Mouse (Mus musculus): ENCODE results near the gene Hoxc4. TPM values are rescaled to one million over a fixed set of nuclear protein-coding genes. Genes with fewer than 3 reads are reported as not detected.

Hoxc4 gene
- polyA plus RNA-seq (2014; fragmentation: Nextera tagmentation; extraction: Ambion mirVana): not detected in 2 replicates

GRCm38 (mm10) chr15:103018636-103019035 is at the start of gene Hoxc4:
Gene Hoxc4 (plus strand): TSS chr15:103018934.
- ATAC-seq (ENCODE audit: low FRiP score, low TSS enrichment) (no peak), DNase-seq (no peak)
- no peak within 1 kb of the TSS for H3K9ac ChIP-seq (replicated peaks; ENCODE audit: low read length)
- no peaks in the 10 kb centered on the region for H3K36me3 ChIP-seq (ENCODE audit: control insufficient read depth, insufficient read depth, low read length)
- no peak within 1 kb of the TSS for H3K27ac ChIP-seq (replicated peaks; ENCODE audit: low read depth, low read length)
- H3K4me1 ChIP-seq (ENCODE audit: control insufficient read depth, insufficient read depth, low read length): no peaks in the 10 kb centered on the region
- WGBS: 2% methylated on average over 9 of the region's 9 CpGs
- no peaks in the 10 kb centered on the region for H3K9me3 ChIP-seq (ENCODE audit: control insufficient read depth, low read length)
- no peak within 1 kb of the TSS for H3K4me3 ChIP-seq (replicated peaks; ENCODE audit: low read depth, low read length)
- H3K27me3 ChIP-seq (ENCODE audit: control insufficient read depth, insufficient read depth, low read length): peaks cover 100% of the 10 kb centered on the region
- no peak within 1 kb of the TSS for H3K4me2 ChIP-seq (ENCODE audit: low read length)

- H3K27ac ChIP-seq (replicated peaks; ENCODE audit: low read depth, low read length): no peak overlapping the region
- no peak overlapping the region for H3K4me2 ChIP-seq (ENCODE audit: low read length)
- no peak for DNase-seq
- no peak overlapping the region for H3K9ac ChIP-seq (replicated peaks; ENCODE audit: low read length)
- peaks cover 99% of the 10 kb centered on the region for H3K27me3 ChIP-seq (ENCODE audit: control insufficient read depth, insufficient read depth, low read length)
- no peaks in the 10 kb centered on the region for H3K9me3 ChIP-seq (ENCODE audit: control insufficient read depth, low read length)
- H3K4me1 ChIP-seq (ENCODE audit: control insufficient read depth, insufficient read depth, low read length): no peaks in the 10 kb centered on the region
- no peak for ATAC-seq (ENCODE audit: low FRiP score, low TSS enrichment)
- H3K36me3 ChIP-seq (ENCODE audit: control insufficient read depth, insufficient read depth, low read length): no peaks in the 10 kb centered on the region
- 38% methylated on average over 1 of the region's 1 CpGs for WGBS
- no peak overlapping the region for H3K4me3 ChIP-seq (replicated peaks; ENCODE audit: low read depth, low read length)
Observed at GRCm38 (mm10) chr15:102969296-102969695, 49.4 kb upstream of the Hoxc4 start.

- ATAC-seq (ENCODE audit: low FRiP score, low TSS enrichment): no peak
- DNase-seq: peak; percentile 71
- H3K27ac ChIP-seq (replicated peaks; ENCODE audit: low read depth, low read length): no peak overlapping the region
- no peaks in the 10 kb centered on the region for H3K36me3 ChIP-seq (ENCODE audit: control insufficient read depth, insufficient read depth, low read length)
- H3K9ac ChIP-seq (replicated peaks; ENCODE audit: low read length): no peak overlapping the region
- WGBS: 1% methylated on average over 12 of the region's 12 CpGs
- H3K27me3 ChIP-seq (ENCODE audit: control insufficient read depth, insufficient read depth, low read length): peaks cover 99% of the 10 kb centered on the region
- no peak overlapping the region for H3K4me3 ChIP-seq (replicated peaks; ENCODE audit: low read depth, low read length)
- H3K4me1 ChIP-seq (ENCODE audit: control insufficient read depth, insufficient read depth, low read length): no peaks in the 10 kb centered on the region
- no peak overlapping the region for H3K4me2 ChIP-seq (ENCODE audit: low read length)
- no peaks in the 10 kb centered on the region for H3K9me3 ChIP-seq (ENCODE audit: control insufficient read depth, low read length)
Observed at GRCm38 (mm10) chr15:102970740-102971139, 48.0 kb upstream of the Hoxc4 start.

GRCm38 (mm10) chr15:102972254-102972653 is 46.5 kb upstream of the Hoxc4 start:
- Histone ChIP-seq H3K9ac (replicated peaks; ENCODE audit: low read length) (no peak overlapping the region), H3K4me3 (replicated peaks; ENCODE audit: low read depth, low read length) (no peak overlapping the region), H3K4me2 (ENCODE audit: low read length) (no peak overlapping the region), H3K9me3 (ENCODE audit: control insufficient read depth, low read length) (no peaks in the 10 kb centered on the region), H3K36me3 (ENCODE audit: control insufficient read depth, insufficient read depth, low read length) (no peaks in the 10 kb centered on the region), H3K27me3 (ENCODE audit: control insufficient read depth, insufficient read depth, low read length) (peaks cover 98% of the 10 kb centered on the region), H3K4me1 (ENCODE audit: control insufficient read depth, insufficient read depth, low read length) (no peaks in the 10 kb centered on the region), H3K27ac (replicated peaks; ENCODE audit: low read depth, low read length) (no peak overlapping the region)
- WGBS: under 1% methylated on average over 21 of the region's 21 CpGs
- ATAC-seq (ENCODE audit: low FRiP score, low TSS enrichment) (no peak), DNase-seq (no peak)

GRCm38 (mm10) chr15:102972753-102973152 is 46.0 kb upstream of the Hoxc4 start:
- Histone ChIP-seq H3K36me3 (ENCODE audit: control insufficient read depth, insufficient read depth, low read length) (no peaks in the 10 kb centered on the region), H3K4me2 (ENCODE audit: low read length) (no peak overlapping the region), H3K27me3 (ENCODE audit: control insufficient read depth, insufficient read depth, low read length) (peaks cover 98% of the 10 kb centered on the region), H3K4me3 (replicated peaks; ENCODE audit: low read depth, low read length) (no peak overlapping the region), H3K9me3 (ENCODE audit: control insufficient read depth, low read length) (no peaks in the 10 kb centered on the region), H3K27ac (replicated peaks; ENCODE audit: low read depth, low read length) (no peak overlapping the region), H3K4me1 (ENCODE audit: control insufficient read depth, insufficient read depth, low read length) (no peaks in the 10 kb centered on the region), H3K9ac (replicated peaks; ENCODE audit: low read length) (no peak overlapping the region)
- ATAC-seq (ENCODE audit: low FRiP score, low TSS enrichment) (no peak), DNase-seq (no peak)
- WGBS: 2% methylated on average over 6 of the region's 6 CpGs

- H3K4me2 ChIP-seq (ENCODE audit: low read length): no peak overlapping the region
- DNase-seq (no peak), ATAC-seq (ENCODE audit: low FRiP score, low TSS enrichment) (no peak)
- no peak overlapping the region for H3K9ac ChIP-seq (replicated peaks; ENCODE audit: low read length)
- H3K4me3 ChIP-seq (replicated peaks; ENCODE audit: low read depth, low read length): no peak overlapping the region
- no peak overlapping the region for H3K27ac ChIP-seq (replicated peaks; ENCODE audit: low read depth, low read length)
- H3K9me3 ChIP-seq (ENCODE audit: control insufficient read depth, low read length): no peaks in the 10 kb centered on the region
- H3K36me3 ChIP-seq (ENCODE audit: control insufficient read depth, insufficient read depth, low read length): no peaks in the 10 kb centered on the region
- peaks cover 99% of the 10 kb centered on the region for H3K27me3 ChIP-seq (ENCODE audit: control insufficient read depth, insufficient read depth, low read length)
- 3% methylated on average over 7 of the region's 7 CpGs for WGBS
- H3K4me1 ChIP-seq (ENCODE audit: control insufficient read depth, insufficient read depth, low read length): no peaks in the 10 kb centered on the region
Observed at GRCm38 (mm10) chr15:102975034-102975433, 43.7 kb upstream of the Hoxc4 start.

- Histone ChIP-seq H3K4me1 (ENCODE audit: control insufficient read depth, insufficient read depth, low read length) (no peaks in the 10 kb centered on the region), H3K27me3 (ENCODE audit: control insufficient read depth, insufficient read depth, low read length) (peaks cover 99% of the 10 kb centered on the region), H3K4me3 (replicated peaks; ENCODE audit: low read depth, low read length) (no peak overlapping the region), H3K27ac (replicated peaks; ENCODE audit: low read depth, low read length) (no peak overlapping the region), H3K36me3 (ENCODE audit: control insufficient read depth, insufficient read depth, low read length) (no peaks in the 10 kb centered on the region), H3K9ac (replicated peaks; ENCODE audit: low read length) (no peak overlapping the region), H3K4me2 (ENCODE audit: low read length) (no peak overlapping the region), H3K9me3 (ENCODE audit: control insufficient read depth, low read length) (no peaks in the 10 kb centered on the region)
- no peak for ATAC-seq (ENCODE audit: low FRiP score, low TSS enrichment)
- WGBS: under 1% methylated on average over 21 of the region's 21 CpGs
- no peak for DNase-seq
Observed at GRCm38 (mm10) chr15:102975688-102976111, 43.0 kb upstream of the Hoxc4 start.

GRCm38 (mm10) chr15:102976171-102976570 is 42.6 kb upstream of the Hoxc4 start, which contains the start of gene Hoxc9:
Gene Hoxc9 (plus strand): TSS chr15:102976439.
- ATAC-seq (ENCODE audit: low FRiP score, low TSS enrichment) (no peak), DNase-seq (no peak)
- H3K4me2 ChIP-seq (ENCODE audit: low read length): no peak within 1 kb of the TSS
- WGBS: 3% methylated on average over 13 of the region's 20 CpGs
- H3K27ac ChIP-seq (replicated peaks; ENCODE audit: low read depth, low read length): no peak within 1 kb of the TSS
- no peaks in the 10 kb centered on the region for H3K36me3 ChIP-seq (ENCODE audit: control insufficient read depth, insufficient read depth, low read length)
- H3K4me1 ChIP-seq (ENCODE audit: control insufficient read depth, insufficient read depth, low read length): no peaks in the 10 kb centered on the region
- H3K9ac ChIP-seq (replicated peaks; ENCODE audit: low read length): no peak within 1 kb of the TSS
- peaks cover 99% of the 10 kb centered on the region for H3K27me3 ChIP-seq (ENCODE audit: control insufficient read depth, insufficient read depth, low read length)
- no peak within 1 kb of the TSS for H3K4me3 ChIP-seq (replicated peaks; ENCODE audit: low read depth, low read length)
- no peaks in the 10 kb centered on the region for H3K9me3 ChIP-seq (ENCODE audit: control insufficient read depth, low read length)

- no peak overlapping the region for H3K27ac ChIP-seq (replicated peaks; ENCODE audit: low read depth, low read length)
- DNase-seq (no peak), ATAC-seq (ENCODE audit: low FRiP score, low TSS enrichment) (no peak)
- no peaks in the 10 kb centered on the region for H3K9me3 ChIP-seq (ENCODE audit: control insufficient read depth, low read length)
- H3K27me3 ChIP-seq (ENCODE audit: control insufficient read depth, insufficient read depth, low read length): peaks cover 99% of the 10 kb centered on the region
- no peak overlapping the region for H3K4me3 ChIP-seq (replicated peaks; ENCODE audit: low read depth, low read length)
- under 1% methylated on average over 37 of the region's 37 CpGs for WGBS
- no peak overlapping the region for H3K9ac ChIP-seq (replicated peaks; ENCODE audit: low read length)
- 0 out of 2 replicates have a peak, but pooled peaks cover 1% of the 10 kb centered on the region for H3K4me1 ChIP-seq (ENCODE audit: control insufficient read depth, insufficient read depth, low read length)
- no peaks in the 10 kb centered on the region for H3K36me3 ChIP-seq (ENCODE audit: control insufficient read depth, insufficient read depth, low read length)
- no peak overlapping the region for H3K4me2 ChIP-seq (ENCODE audit: low read length)
Observed at GRCm38 (mm10) chr15:102976631-102977422, 41.9 kb upstream of the Hoxc4 start.

All from midbrain, embryonic 14.5 days (tissue).